Mouse (Mus musculus) forebrain, embryonic 13.5 days (tissue): ENCODE data around the gene Zc3h12c. TPM values are rescaled to one million over a fixed set of nuclear protein-coding genes. Genes with fewer than 3 reads are reported as not detected.
"Not testable (repeated sequence)": the region's sequence is repeated elsewhere in the genome, so short reads cannot be mapped to it uniquely, and the experiment has no call there.

Experiments used
- ATAC-seq: fragments of 200-750 bp; cut with Nextera tagmentation; 2 replicates; pipeline ENCODE4 v1.8.0; 2017
- H3K27ac ChIP-seq: fragments of 300-500 bp; sonication (generic); 2 replicates; pipeline ENCODE4 v1.5.1; 2015; ENCODE audit warnings: inconsistent platforms, mild to moderate bottlenecking, moderate library complexity
- H3K27me3 ChIP-seq: fragments of 300-500 bp; sonication (generic); 2 replicates; pipeline ENCODE4 v1.6.1; 2015; ENCODE audit warnings: mild to moderate bottlenecking, inconsistent platforms
- H3K36me3 ChIP-seq: fragments of 300-500 bp; sonication (generic); 2 replicates; pipeline ENCODE4 v1.6.1; 2015; ENCODE audit warnings: mild to moderate bottlenecking, inconsistent platforms; ENCODE audit not compliant: poor library complexity, severe bottlenecking
- H3K4me1 ChIP-seq: fragments of 300-500 bp; sonication (generic); 2 replicates; pipeline ENCODE4 v1.6.1; 2015; ENCODE audit warnings: inconsistent platforms
- H3K4me2 ChIP-seq: fragments of 300-500 bp; sonication (generic); 2 replicates; pipeline ENCODE4 v1.6.1; 2015; ENCODE audit warnings: inconsistent platforms, mild to moderate bottlenecking, moderate library complexity
- H3K4me3 ChIP-seq: fragments of 300-500 bp; sonication (generic); 2 replicates; pipeline ENCODE4 v1.5.1; 2015; ENCODE audit warnings: mild to moderate bottlenecking, inconsistent platforms
- H3K9ac ChIP-seq: fragments of 300-500 bp; sonication (generic); 2 replicates; pipeline ENCODE4 v1.6.1; 2015; ENCODE audit warnings: mild to moderate bottlenecking, inconsistent platforms
- H3K9me3 ChIP-seq: fragments of 300-500 bp; sonication (generic); replicated peaks from 2 replicates; pipeline ENCODE4 v1.6.1; 2016; ENCODE audit warnings: inconsistent platforms
- WGBS: fragments of 180-500 bp; shearing (Covaris S2); methylation state at CpG from one replicate; pipeline ENCODE4 v1.1.7; 2015; 5-methylcytosine and 5-hydroxymethylcytosine counted together
- polyA plus RNA-seq: library from polyadenylated mRNA; unstranded; fragments of >200 nt; fragmentation: Nextera tagmentation; extraction: Ambion mirVana; gene quantifications from 2 replicates; pipeline ENCODE4 v1.2.1, GENCODE M21; 2015

The Zc3h12c gene
- polyA plus RNA-seq, 1 experiment from 2014 or later: 10.0 TPM

- Histone ChIP-seq H3K4me3 (no peak overlapping the region), H3K27me3 (no peaks in the 10 kb centered on the region), H3K9ac (no peak overlapping the region), H3K4me1 (peaks cover 4% of the 10 kb centered on the region; the same call in 1 of the 2 replicates), H3K9me3 (no peaks in the 10 kb centered on the region), H3K27ac (no peak overlapping the region), H3K4me2 (no peak overlapping the region), H3K36me3 (0 out of 2 replicates have a peak, but pooled peaks cover 3% of the 10 kb centered on the region)
- 11% methylated on average over 1 of the region's 1 CpGs for WGBS
- no peak for ATAC-seq
These were observed 71.0 kb downstream of the Zc3h12c start for GRCm38 (mm10) chr9:52097386-52097785.

DNA sequence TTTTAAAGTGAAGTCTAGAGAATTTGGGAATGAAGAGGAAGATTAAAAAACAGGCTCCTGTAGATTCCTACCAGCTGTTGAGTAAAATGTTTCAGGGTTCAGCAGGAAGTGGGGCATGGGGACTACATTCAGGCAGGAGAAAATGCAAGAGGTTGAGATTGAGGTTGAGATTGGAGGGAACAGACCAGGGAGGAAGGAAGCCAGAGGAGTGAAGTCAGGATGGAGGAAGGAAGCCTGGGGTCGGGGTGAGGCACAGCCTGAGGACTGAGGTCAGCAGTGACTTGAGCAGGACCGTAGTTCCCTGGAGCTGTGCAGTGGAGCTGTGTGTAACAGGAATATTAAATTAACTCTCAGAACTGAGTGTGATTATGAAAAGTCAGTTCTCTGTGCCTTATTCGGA lies 72.7 kb downstream of the Zc3h12c start:
- 89% methylated on average over 3 of the region's 3 CpGs for WGBS
- Histone ChIP-seq H3K9me3 (no peaks in the 10 kb centered on the region), H3K9ac (no peak overlapping the region), H3K36me3 (0 out of 2 replicates have a peak, but pooled peaks cover 3% of the 10 kb centered on the region), H3K4me2 (no peak overlapping the region), H3K4me1 (no peaks in the 10 kb centered on the region), H3K27ac (no peak overlapping the region), H3K4me3 (no peak overlapping the region), H3K27me3 (no peaks in the 10 kb centered on the region)
- no peak for ATAC-seq

DNA sequence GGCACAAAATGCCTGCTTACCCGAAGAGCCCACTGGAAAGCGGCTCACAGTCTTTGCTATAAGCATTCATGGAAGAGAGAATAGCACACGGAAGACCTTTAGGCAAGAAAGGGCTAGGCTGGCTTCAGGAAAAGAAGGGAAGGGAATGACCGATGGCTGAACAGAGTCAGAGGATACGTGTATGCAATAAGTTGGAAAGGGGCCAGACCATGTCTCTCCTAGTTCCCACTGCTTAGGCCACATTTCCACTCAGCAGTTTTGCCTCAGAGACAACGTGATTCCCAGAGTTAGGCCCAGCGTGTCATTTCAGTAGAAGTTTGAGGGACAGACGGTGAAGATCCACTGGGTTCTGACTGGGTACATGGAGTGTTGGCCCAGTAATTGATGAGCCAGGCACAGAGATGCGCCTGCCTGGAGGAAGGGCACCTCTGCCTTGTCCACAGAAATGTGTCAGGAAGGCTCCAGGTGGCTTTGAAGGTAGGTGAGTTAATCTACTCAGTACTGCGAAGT lies 73.8 kb downstream of the Zc3h12c start:
- Histone ChIP-seq H3K9ac (no peak overlapping the region), H3K27me3 (no peaks in the 10 kb centered on the region), H3K4me3 (no peak overlapping the region), H3K27ac (no peak overlapping the region), H3K9me3 (no peaks in the 10 kb centered on the region), H3K36me3 (peaks cover 7% of the 10 kb centered on the region), H3K4me1 (no peaks in the 10 kb centered on the region), H3K4me2 (no peak overlapping the region)
- 85% methylated on average over 10 of the region's 10 CpGs for WGBS
- no peak for ATAC-seq

DNA sequence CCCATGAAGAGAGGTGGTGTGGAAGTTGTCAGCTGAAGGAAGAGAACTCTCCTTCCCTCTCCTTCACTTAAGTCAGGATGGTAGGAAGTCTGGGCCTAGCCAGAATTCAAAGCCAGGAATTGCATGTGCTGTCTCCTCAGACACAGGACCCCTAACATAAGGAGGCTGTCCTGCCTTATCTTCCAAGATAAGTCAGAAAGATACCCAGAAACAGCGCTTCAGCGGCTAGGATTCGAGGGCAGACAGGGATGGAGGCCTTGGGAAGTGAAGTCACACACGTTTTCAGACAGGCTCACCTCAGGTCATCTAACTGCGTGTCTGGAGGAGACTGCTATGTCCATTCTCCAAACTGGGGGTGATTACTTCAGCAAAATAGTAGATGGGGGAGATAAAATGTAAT lies 74.4 kb downstream of the Zc3h12c start:
- Histone ChIP-seq H3K27ac (no peak overlapping the region), H3K36me3 (peaks cover 9% of the 10 kb centered on the region), H3K4me1 (no peaks in the 10 kb centered on the region), H3K27me3 (no peaks in the 10 kb centered on the region), H3K4me2 (no peak overlapping the region), H3K9me3 (no peaks in the 10 kb centered on the region), H3K4me3 (no peak overlapping the region), H3K9ac (no peak overlapping the region)
- ATAC-seq: no peak
- WGBS: 90% methylated on average over 5 of the region's 5 CpGs

DNA sequence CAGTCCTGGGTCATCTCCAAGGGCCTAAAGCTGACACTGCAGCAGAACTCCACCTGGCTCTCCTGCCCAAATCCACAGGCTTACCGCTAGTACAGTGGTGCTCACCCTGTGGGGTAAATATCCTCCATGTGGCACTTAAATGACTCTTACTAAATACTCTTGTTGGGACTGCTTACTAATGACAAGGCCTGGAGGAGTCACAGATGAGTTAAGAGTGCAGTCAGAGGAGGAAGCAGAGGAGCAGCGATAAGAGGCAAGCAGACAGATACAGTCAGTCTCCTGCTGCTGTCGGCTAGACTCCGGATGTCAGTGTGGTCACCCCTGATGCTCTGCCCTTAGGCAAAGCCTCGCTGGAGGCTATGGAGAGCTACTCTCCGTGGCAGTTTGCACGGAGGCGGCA lies 75.3 kb downstream of the Zc3h12c start:
- no peaks in the 10 kb centered on the region for H3K9me3 ChIP-seq
- H3K4me2 ChIP-seq: no peak overlapping the region
- H3K27ac ChIP-seq: no peak overlapping the region
- H3K36me3 ChIP-seq: peaks cover 15% of the 10 kb centered on the region
- H3K4me3 ChIP-seq: no peak overlapping the region
- no peak overlapping the region for H3K9ac ChIP-seq
- H3K27me3 ChIP-seq: no peaks in the 10 kb centered on the region
- 72% methylated on average over 8 of the region's 8 CpGs for WGBS
- H3K4me1 ChIP-seq: no peaks in the 10 kb centered on the region
- no peak for ATAC-seq

DNA sequence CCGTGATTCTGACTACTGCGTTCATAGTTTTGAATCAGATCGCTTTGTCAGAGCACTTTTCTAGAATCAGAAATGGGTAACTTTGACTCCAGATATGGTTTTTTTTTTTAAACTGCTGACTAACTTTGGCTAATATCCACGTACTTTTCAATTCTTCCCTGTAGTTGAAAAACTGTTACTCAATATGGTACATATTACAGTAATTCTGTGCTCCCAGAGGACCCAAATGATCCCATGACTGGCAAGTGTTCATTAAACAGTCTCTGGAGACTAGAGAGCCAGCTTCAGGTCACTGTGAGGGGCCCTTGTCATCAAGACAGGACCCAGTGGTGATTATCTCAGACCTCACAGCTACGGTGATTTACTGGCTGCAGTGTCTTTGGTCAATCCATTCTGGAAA lies 76.1 kb downstream of the Zc3h12c start:
- Histone ChIP-seq H3K9me3 (no peaks in the 10 kb centered on the region), H3K36me3 (peaks cover 23% of the 10 kb centered on the region), H3K27me3 (no peaks in the 10 kb centered on the region), H3K4me1 (no peaks in the 10 kb centered on the region), H3K27ac (no peak overlapping the region), H3K9ac (no peak overlapping the region), H3K4me2 (no peak overlapping the region), H3K4me3 (no peak overlapping the region)
- ATAC-seq: no peak
- 93% methylated on average over 5 of the region's 5 CpGs for WGBS

GRCm38 (mm10) chr9:52091752-52092151 lies 76.6 kb downstream of the Zc3h12c start:
- Histone ChIP-seq H3K4me3 (no peak overlapping the region), H3K4me1 (no peaks in the 10 kb centered on the region), H3K9me3 (no peaks in the 10 kb centered on the region), H3K4me2 (no peak overlapping the region), H3K36me3 (peaks cover 29% of the 10 kb centered on the region), H3K9ac (no peak overlapping the region), H3K27ac (no peak overlapping the region), H3K27me3 (no peaks in the 10 kb centered on the region)
- WGBS: 92% methylated on average over 9 of the region's 9 CpGs
- ATAC-seq: no peak

DNA sequence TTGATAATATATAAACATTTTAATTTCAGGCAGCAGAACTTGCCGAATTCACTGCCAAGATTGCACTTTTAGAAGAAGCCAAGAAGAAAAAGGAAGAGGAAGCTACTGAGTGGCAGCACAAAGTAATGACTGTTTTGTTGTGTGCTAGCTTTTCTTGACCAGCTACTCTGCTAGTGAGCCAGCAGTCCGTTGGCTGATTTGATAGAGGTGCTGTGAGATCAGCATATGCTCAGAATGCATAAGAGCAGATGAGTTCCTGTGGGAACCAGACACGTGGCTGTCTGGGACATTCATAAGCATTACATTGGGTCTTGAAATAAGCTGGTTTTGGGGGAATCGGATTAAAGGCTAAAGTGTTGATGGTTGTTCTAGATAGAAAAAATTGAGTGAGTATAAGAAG lies 86.0 kb downstream of the Zc3h12c start:
- Histone ChIP-seq H3K4me1 (no peaks in the 10 kb centered on the region), H3K27ac (no peak overlapping the region), H3K36me3 (peaks cover 71% of the 10 kb centered on the region), H3K4me2 (no peak overlapping the region), H3K27me3 (no peaks in the 10 kb centered on the region), H3K9ac (no peak overlapping the region), H3K4me3 (no peak overlapping the region), H3K9me3 (no peaks in the 10 kb centered on the region)
- 93% methylated on average over 4 of the region's 4 CpGs for WGBS
- ATAC-seq: no peak

- Histone ChIP-seq H3K27me3 (no peaks in the 10 kb centered on the region), H3K36me3 (peaks cover 70% of the 10 kb centered on the region), H3K4me2 (no peak overlapping the region), H3K9me3 (no peaks in the 10 kb centered on the region), H3K9ac (no peak overlapping the region), H3K27ac (no peak overlapping the region), H3K4me3 (no peak overlapping the region), H3K4me1 (no peaks in the 10 kb centered on the region)
- WGBS: 94% methylated on average over 2 of the region's 2 CpGs
- ATAC-seq: no peak
These were observed 86.4 kb downstream of the Zc3h12c start for GRCm38 (mm10) chr9:52081979-52082378.

DNA sequence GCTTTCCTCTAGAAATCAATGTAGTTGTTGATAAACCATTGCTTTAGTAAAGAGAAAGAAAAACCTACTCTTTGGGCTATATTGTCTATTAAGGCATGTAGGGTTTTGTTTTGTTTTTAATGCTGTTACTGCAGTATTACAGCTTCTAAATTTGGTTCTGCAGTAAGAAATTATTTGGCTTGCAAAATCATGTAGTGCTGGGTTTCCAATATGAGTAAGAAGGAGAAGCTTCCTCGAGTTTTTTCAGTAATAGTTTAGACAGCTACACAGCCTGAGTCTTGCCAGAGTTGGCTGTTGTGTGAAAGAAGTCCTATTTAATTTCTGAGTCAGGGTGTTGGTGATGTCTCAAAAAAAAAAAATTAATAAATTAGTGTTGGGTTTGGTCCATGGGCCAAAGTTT lies 90.7 kb downstream of the Zc3h12c start:
- Histone ChIP-seq H3K9me3 (no peaks in the 10 kb centered on the region), H3K36me3 (peaks cover 68% of the 10 kb centered on the region), H3K4me3 (no peak overlapping the region), H3K27me3 (no peaks in the 10 kb centered on the region), H3K4me1 (no peaks in the 10 kb centered on the region), H3K27ac (no peak overlapping the region), H3K9ac (no peak overlapping the region), H3K4me2 (no peak overlapping the region)
- no peak for ATAC-seq
- 90% methylated on average over 1 of the region's 1 CpGs for WGBS

- no peak overlapping the region for H3K4me2 ChIP-seq
- WGBS: 82% methylated on average over 2 of the region's 2 CpGs
- peaks cover 68% of the 10 kb centered on the region for H3K36me3 ChIP-seq
- H3K4me1 ChIP-seq: no peaks in the 10 kb centered on the region
- H3K27me3 ChIP-seq: no peaks in the 10 kb centered on the region
- ATAC-seq: no peak
- H3K9me3 ChIP-seq: no peaks in the 10 kb centered on the region
- H3K27ac ChIP-seq: no peak overlapping the region
- H3K9ac ChIP-seq: no peak overlapping the region
- no peak overlapping the region for H3K4me3 ChIP-seq
These were observed 92.3 kb downstream of the Zc3h12c start for GRCm38 (mm10) chr9:52076089-52076488.

GRCm38 (mm10) chr9:52072202-52072601 lies 96.2 kb downstream of the Zc3h12c start:
- Histone ChIP-seq H3K4me3 (no peak overlapping the region), H3K27ac (no peak overlapping the region), H3K9me3 (no peaks in the 10 kb centered on the region), H3K27me3 (no peaks in the 10 kb centered on the region), H3K4me1 (no peaks in the 10 kb centered on the region), H3K4me2 (no peak overlapping the region), H3K36me3 (peaks cover 70% of the 10 kb centered on the region), H3K9ac (no peak overlapping the region)
- no peak for ATAC-seq

DNA sequence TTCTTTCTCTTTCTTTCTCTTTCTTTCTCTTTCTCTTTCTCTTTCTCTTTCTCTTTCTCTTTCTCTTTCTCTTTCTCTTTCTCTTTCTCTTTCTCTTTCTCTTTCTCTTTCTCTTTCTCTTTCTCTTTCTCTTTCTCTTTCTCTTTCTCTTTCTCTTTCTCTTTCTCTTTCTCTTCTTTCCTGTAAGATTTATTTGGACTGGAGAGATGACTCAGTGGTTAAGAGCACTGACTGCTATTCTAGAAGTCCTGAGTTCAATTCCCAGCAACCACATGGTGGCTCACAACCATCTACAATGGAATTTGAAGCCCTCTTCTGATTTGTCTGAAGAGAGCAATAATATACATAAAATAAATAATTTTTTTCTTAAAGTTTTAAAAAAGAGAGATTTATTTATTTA lies 97.0 kb downstream of the Zc3h12c start:
- not testable (repeated sequence) for H3K4me3 ChIP-seq, H3K9ac ChIP-seq, H3K9me3 ChIP-seq, ATAC-seq, H3K27me3 ChIP-seq, H3K4me2 ChIP-seq, H3K27ac ChIP-seq, H3K4me1 ChIP-seq
- peaks cover 66% of the 10 kb centered on the region for H3K36me3 ChIP-seq
